Mouse (Mus musculus) lung, adult 2 months (tissue): ENCODE measurements around the gene Olfr1238.

Experiments used
- CTCF ChIP-seq: fragments of 200-500 bp; IDR thresholded peaks from 2 replicates; pipeline ENCODE4 v1.5.1; 2011; ENCODE audit warnings: mild to moderate bottlenecking, low read length, control low read depth; ENCODE audit not compliant: insufficient read depth
- POLR2A ChIP-seq: fragments of 200-500 bp; IDR thresholded peaks from 2 replicates; pipeline ENCODE4 v1.6.1; 2011; ENCODE audit warnings: low read depth, mild to moderate bottlenecking, control low read depth, low read length, borderline replicate concordance; ENCODE audit errors: extremely low read depth

DNA sequence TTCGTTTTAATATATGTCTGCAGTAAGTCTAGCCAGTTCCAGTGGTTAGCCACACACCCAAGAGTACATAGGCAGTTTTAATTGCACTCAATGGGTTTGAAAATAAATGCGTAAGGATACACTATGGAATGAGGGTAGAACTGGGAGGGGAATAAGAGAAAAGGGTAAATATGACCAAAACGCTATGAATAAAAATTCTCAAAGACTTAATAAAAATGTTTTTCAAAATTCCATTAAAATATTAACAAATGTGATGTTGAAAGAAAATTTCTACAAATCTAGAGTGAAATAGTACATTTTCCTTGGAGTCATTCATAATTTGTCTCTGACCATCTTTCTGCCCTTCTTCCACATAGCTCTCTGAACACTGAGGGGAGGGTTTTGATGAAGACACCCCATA, 33.4 kb upstream of the Olfr1238 start, which contains the start of gene Olfr1240:
- TF ChIP-seq POLR2A (no peak), CTCF (no peak)
